ENCODE assay signal across 11 mouse cellular contexts in genomic region chr6:32496109-32496508, GRCm38 (mm10).
DNase-seq lines count a peak whose midpoint lies in the region; ATAC-seq lines count a peak whose summit lies in the region.
"Had no signal": no experiment of that assay in that cellular context is flagged by ENCODE, and none has a peak within 500 bp of the region (broad histone marks: within the 10 kb centered on the region; RNA-seq: fewer than 3 reads in every experiment).

No protein-coding gene starts in this region.

- DNase-seq in frontal cortex, postnatal 10 days (ENCODE audit: low spot score in 2 of 2) = no peak
- peak; percentile 91 for DNase-seq in cerebellum, adult 11 months
- DNase-seq in embryo, embryonic 11 days = peak; percentile 47
- peak; percentile 46 to 70 for DNase-seq in layer of hippocampus, postnatal 14 days (ENCODE audit: low spot score in 2 of 2)
- DNase-seq in right cerebral cortex, postnatal 25 days = no peak
- DNase-seq in kidney, postnatal 4 days = no peak
- DNase-seq: B cell, adult 2 months; heart, adult 2 months; kidney, postnatal 14 days had no signal

- ATAC-seq in frontal cortex, adult (ENCODE audit: low TSS enrichment) = peak; percentile 29; the same call in 1 of the 2 replicates
- ATAC-seq in megakaryocyte, adult 5-6 weeks (ENCODE audit: poor library complexity, severe bottlenecking) = no peak

Comparison
In these comparisons a context has a peak if more than half of its experiments do, and no peak if none do; other contexts are left out.
1. DNase-seq: peak in cerebellum, adult 11 months (single experiment), embryo, embryonic 11 days (single experiment) and layer of hippocampus, postnatal 14 days (2 of 2); none in frontal cortex, postnatal 10 days (0 of 2), right cerebral cortex, postnatal 25 days (single experiment) and kidney, postnatal 4 days (0 of 2).